Mouse (Mus musculus): ENCODE data around the gene Trim46. TPM values are rescaled to one million over a fixed set of nuclear protein-coding genes. Genes with fewer than 3 reads are reported as not detected.

Trim46 gene
- total RNA-seq, 1 experiment = 3.1 TPM

DNA sequence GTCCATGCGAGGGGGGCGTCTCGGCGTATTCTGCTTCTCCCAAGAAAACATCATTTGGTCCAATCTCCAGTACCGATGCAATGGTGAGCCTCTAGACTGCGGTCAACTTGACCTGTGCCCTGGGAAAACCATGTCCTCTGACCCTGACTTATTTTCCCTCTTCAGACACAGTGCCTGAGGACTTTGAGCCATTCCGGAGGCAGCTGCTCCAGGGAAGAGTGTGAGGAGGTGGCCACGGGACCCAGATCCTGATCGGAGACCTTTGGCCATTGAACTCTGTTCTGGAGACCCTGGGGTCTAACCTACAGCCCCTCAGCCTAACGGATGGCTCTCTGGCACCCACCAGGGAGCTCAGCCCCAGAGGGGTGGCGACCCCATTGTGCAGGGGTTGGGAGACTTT is 19.7 kb downstream of the Trim46 start:
- Histone ChIP-seq H3K9ac (ENCODE audit: insufficient read depth, low read depth, low read length, poor library complexity, severe bottlenecking) (peak overlapping the region; percentile 54), H3K4me1 (ENCODE audit: control insufficient read depth in 2 of 2, insufficient read depth in 2 of 2, low read length in 2 of 2, poor library complexity in 1 of 2) (peaks cover 13 to 35% of the 10 kb centered on the region in 2 experiments), H3K36me3 (ENCODE audit: control insufficient read depth, insufficient read depth, low read length, poor library complexity, severe bottlenecking) (peaks cover 7% of the 10 kb centered on the region; the same call in 1 of the 2 replicates), H3K27ac (ENCODE audit: insufficient read depth, low read depth, low read length, poor library complexity, severe bottlenecking) (peak overlapping the region; percentile 69), H3K4me3 (ENCODE audit: insufficient read depth in 1 of 2, low read depth in 1 of 2, low read length in 2 of 2, poor library complexity in 1 of 2, severe bottlenecking in 1 of 2) (peak overlapping the region; percentile 36 to 58), H3K9me3 (ENCODE audit: control insufficient read depth, insufficient read depth, low read depth, low read length) (no peaks in the 10 kb centered on the region)
- DNase-seq (ENCODE audit: low read depth, low spot score) = no peak
- in situ Hi-C loops (cut with MboI; ENCODE audit: low sequenced_read_pairs in 2 of 2, unreplicated experiment in 2 of 2) = no loop called here
- TF ChIP-seq CHD2 (IDR thresholded peaks at IDR 0.05; ENCODE audit: low read depth, low read length) = no peak
- no peak for TF ChIP-seq MAFK (IDR thresholded peaks at IDR 0.05; ENCODE audit: insufficient read depth, low read depth, low read length)
- no peak for TF ChIP-seq ZNF384 (IDR thresholded peaks at IDR 0.05; ENCODE audit: low read depth, low read length)
- no peak for TF ChIP-seq HCFC1 (IDR thresholded peaks at IDR 0.05; ENCODE audit: borderline replicate concordance, insufficient read depth, low read length)
- TF ChIP-seq ZC3H11A (IDR thresholded peaks at IDR 0.05; ENCODE audit: borderline replicate concordance, low read depth, low read length) = no peak

DNA sequence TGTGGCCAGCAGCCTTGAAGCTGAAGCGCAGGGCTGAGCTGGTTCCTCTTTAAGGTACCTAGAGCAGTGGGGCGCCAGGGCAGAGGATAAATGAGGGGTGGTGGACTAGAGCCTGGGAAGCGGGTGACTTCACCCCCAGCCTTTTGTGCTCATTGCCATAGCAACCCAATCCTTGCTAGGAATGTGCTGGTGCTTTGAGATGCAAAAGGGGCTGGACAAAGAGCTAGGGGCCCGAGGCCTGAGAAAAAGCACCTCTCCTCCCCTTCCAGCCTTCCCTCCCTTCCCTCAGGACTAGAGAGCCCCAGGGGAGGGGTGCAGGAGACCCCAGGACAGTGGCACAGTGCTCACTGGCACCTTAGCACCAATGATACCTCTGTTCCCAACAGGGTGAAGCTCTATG is 20.2 kb downstream of the Trim46 start:
- peak overlapping the region; percentile 36 to 58 for H3K4me3 ChIP-seq (ENCODE audit: insufficient read depth in 1 of 2, low read depth in 1 of 2, low read length in 2 of 2, poor library complexity in 1 of 2, severe bottlenecking in 1 of 2)
- in situ Hi-C loops (cut with MboI; ENCODE audit: low sequenced_read_pairs in 2 of 2, unreplicated experiment in 2 of 2) = no loop called here
- peaks cover 11% of the 10 kb centered on the region; the same call in 1 of the 2 replicates for H3K36me3 ChIP-seq (ENCODE audit: control insufficient read depth, insufficient read depth, low read length, poor library complexity, severe bottlenecking)
- H3K9ac ChIP-seq (ENCODE audit: insufficient read depth, low read depth, low read length, poor library complexity, severe bottlenecking) = peak overlapping the region; percentile 68
- peak; percentile 83 for DNase-seq (ENCODE audit: low read depth, low spot score)
- TF ChIP-seq ZC3H11A (IDR thresholded peaks at IDR 0.05; ENCODE audit: borderline replicate concordance, low read depth, low read length) = no peak
- TF ChIP-seq ZNF384 (IDR thresholded peaks at IDR 0.05; ENCODE audit: low read depth, low read length) = no peak
- no peak for TF ChIP-seq CHD2 (IDR thresholded peaks at IDR 0.05; ENCODE audit: low read depth, low read length)
- no peak for TF ChIP-seq MAFK (IDR thresholded peaks at IDR 0.05; ENCODE audit: insufficient read depth, low read depth, low read length)
- TF ChIP-seq HCFC1 (IDR thresholded peaks at IDR 0.05; ENCODE audit: borderline replicate concordance, insufficient read depth, low read length) = no peak
- peaks cover 13 to 35% of the 10 kb centered on the region in 2 experiments for H3K4me1 ChIP-seq (ENCODE audit: control insufficient read depth in 2 of 2, insufficient read depth in 2 of 2, low read length in 2 of 2, poor library complexity in 1 of 2)
- no peaks in the 10 kb centered on the region for H3K9me3 ChIP-seq (ENCODE audit: control insufficient read depth, insufficient read depth, low read depth, low read length)
- peak overlapping the region; percentile 86 for H3K27ac ChIP-seq (ENCODE audit: insufficient read depth, low read depth, low read length, poor library complexity, severe bottlenecking)

DNA sequence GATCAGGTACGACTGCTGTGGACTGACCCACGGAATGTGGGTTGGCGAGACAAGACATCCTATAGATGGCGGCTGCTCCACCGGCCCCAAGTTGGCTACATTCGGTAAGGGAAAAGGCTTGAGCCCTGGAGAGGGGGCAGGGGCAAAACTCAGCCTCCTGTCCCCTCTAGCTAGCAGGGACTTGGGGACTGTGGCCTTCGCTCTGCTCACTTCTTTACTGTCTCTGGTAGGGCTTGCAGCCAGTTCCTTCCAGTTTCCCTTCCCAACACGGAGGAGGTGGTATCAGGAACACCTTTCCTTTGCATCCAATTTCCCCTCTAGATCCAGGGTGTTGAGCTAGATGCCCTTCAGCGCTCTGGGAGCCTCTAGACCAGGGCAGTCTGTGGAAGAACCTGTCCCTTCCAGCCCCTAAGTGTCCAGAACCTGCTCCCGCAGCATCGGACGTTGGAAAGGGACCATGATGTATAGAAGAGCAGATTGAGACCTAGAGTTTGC is 20.7 kb downstream of the Trim46 start:
- Histone ChIP-seq H3K27ac (ENCODE audit: insufficient read depth, low read depth, low read length, poor library complexity, severe bottlenecking) (peak overlapping the region; percentile 86), H3K4me3 (ENCODE audit: insufficient read depth in 1 of 2, low read depth in 1 of 2, low read length in 2 of 2, poor library complexity in 1 of 2, severe bottlenecking in 1 of 2) (peak overlapping the region; percentile 28 to 47; a peak in 3 of 4 replicates), H3K36me3 (ENCODE audit: control insufficient read depth, insufficient read depth, low read length, poor library complexity, severe bottlenecking) (peaks cover 11% of the 10 kb centered on the region; the same call in 1 of the 2 replicates), H3K4me1 (ENCODE audit: control insufficient read depth in 2 of 2, insufficient read depth in 2 of 2, low read length in 2 of 2, poor library complexity in 1 of 2) (peaks cover 13 to 35% of the 10 kb centered on the region in 2 experiments), H3K9me3 (ENCODE audit: control insufficient read depth, insufficient read depth, low read depth, low read length) (no peaks in the 10 kb centered on the region), H3K9ac (ENCODE audit: insufficient read depth, low read depth, low read length, poor library complexity, severe bottlenecking) (peak overlapping the region; percentile 68)
- in situ Hi-C loops (cut with MboI; ENCODE audit: low sequenced_read_pairs in 2 of 2, unreplicated experiment in 2 of 2) = no loop called here
- TF ChIP-seq CHD2 (IDR thresholded peaks at IDR 0.05; ENCODE audit: low read depth, low read length) (no peak), HCFC1 (IDR thresholded peaks at IDR 0.05; ENCODE audit: borderline replicate concordance, insufficient read depth, low read length) (no peak), ZNF384 (IDR thresholded peaks at IDR 0.05; ENCODE audit: low read depth, low read length) (no peak), MAFK (IDR thresholded peaks at IDR 0.05; ENCODE audit: insufficient read depth, low read depth, low read length) (no peak), ZC3H11A (IDR thresholded peaks at IDR 0.05; ENCODE audit: borderline replicate concordance, low read depth, low read length) (no peak)
- no peak for DNase-seq (ENCODE audit: low read depth, low spot score)

DNA sequence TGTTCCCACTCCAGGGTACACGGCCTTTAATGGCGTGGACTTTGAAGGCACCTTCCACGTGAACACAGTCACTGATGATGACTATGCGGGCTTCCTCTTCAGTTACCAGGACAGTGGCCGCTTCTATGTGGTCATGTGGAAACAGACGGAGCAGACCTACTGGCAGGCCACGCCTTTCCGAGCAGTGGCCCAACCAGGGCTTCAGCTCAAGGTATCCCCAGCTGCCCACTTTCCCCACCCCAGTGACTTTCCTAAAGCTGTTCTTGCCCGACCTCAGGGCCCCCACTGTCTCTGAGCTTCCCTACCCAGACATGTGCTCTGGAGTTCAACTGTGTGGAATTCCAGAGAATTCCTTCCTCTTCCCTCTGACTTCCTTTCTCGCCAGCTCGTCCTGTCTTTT is 21.3 kb downstream of the Trim46 start:
- DNase-seq (ENCODE audit: low read depth, low spot score) = no peak
- H3K27ac ChIP-seq (ENCODE audit: insufficient read depth, low read depth, low read length, poor library complexity, severe bottlenecking) = peak overlapping the region; percentile 86; the same call in 1 of the 2 replicates
- no peak for TF ChIP-seq HCFC1 (IDR thresholded peaks at IDR 0.05; ENCODE audit: borderline replicate concordance, insufficient read depth, low read length)
- no peak for TF ChIP-seq MAFK (IDR thresholded peaks at IDR 0.05; ENCODE audit: insufficient read depth, low read depth, low read length)
- TF ChIP-seq ZNF384 (IDR thresholded peaks at IDR 0.05; ENCODE audit: low read depth, low read length) = no peak
- TF ChIP-seq CHD2 (IDR thresholded peaks at IDR 0.05; ENCODE audit: low read depth, low read length) = no peak
- no peak for TF ChIP-seq ZC3H11A (IDR thresholded peaks at IDR 0.05; ENCODE audit: borderline replicate concordance, low read depth, low read length)
- peak overlapping the region; percentile 68 for H3K9ac ChIP-seq (ENCODE audit: insufficient read depth, low read depth, low read length, poor library complexity, severe bottlenecking)
- H3K9me3 ChIP-seq (ENCODE audit: control insufficient read depth, insufficient read depth, low read depth, low read length) = no peaks in the 10 kb centered on the region
- H3K4me3 ChIP-seq (ENCODE audit: insufficient read depth in 1 of 2, low read depth in 1 of 2, low read length in 2 of 2, poor library complexity in 1 of 2, severe bottlenecking in 1 of 2) = peak overlapping the region in 1 of 2 experiments; percentile 47; a peak in 2 of 4 replicates
- H3K36me3 ChIP-seq (ENCODE audit: control insufficient read depth, insufficient read depth, low read length, poor library complexity, severe bottlenecking) = peaks cover 13% of the 10 kb centered on the region; the same call in 1 of the 2 replicates
- in situ Hi-C loops (cut with MboI; ENCODE audit: low sequenced_read_pairs in 2 of 2, unreplicated experiment in 2 of 2) = no loop called here
- H3K4me1 ChIP-seq (ENCODE audit: control insufficient read depth in 2 of 2, insufficient read depth in 2 of 2, low read length in 2 of 2, poor library complexity in 1 of 2) = peaks cover 13 to 35% of the 10 kb centered on the region in 2 experiments

Data from ES-E14 (cell line).